Mouse (Mus musculus) embryonic facial prominence, embryonic 14.5 days (tissue): Measurements from ENCODE around the gene Pde6b. TPM values are rescaled to one million over a fixed set of nuclear protein-coding genes. Genes with fewer than 3 reads are reported as not detected.

Experiments
- ATAC-seq: fragments of 200-750 bp; cut with Nextera tagmentation; 2 replicates; pipeline ENCODE4 v1.8.0; 2017; ENCODE audit warnings: low read depth, moderate number of reproducible peaks, moderate TSS enrichment
- DNase-seq: peaks from one replicate; pipeline ENCODE4 v3.0.0-alpha.2; 2015; ENCODE audit warnings: low spot score
- H3K27ac ChIP-seq: fragments of 300-500 bp; sonication (generic); replicated peaks from 2 replicates; pipeline ENCODE4 v1.5.1; 2014; ENCODE audit warnings: low read depth, mild to moderate bottlenecking, low read length, moderate library complexity
- H3K27me3 ChIP-seq: fragments of 300-500 bp; sonication (generic); replicated peaks from 2 replicates; pipeline ENCODE4 v1.6.1; 2014; ENCODE audit warnings: low read length; ENCODE audit not compliant: control insufficient read depth, insufficient read depth
- H3K36me3 ChIP-seq: fragments of 300-500 bp; sonication (generic); 2 replicates; pipeline ENCODE4 v1.6.1; 2014; ENCODE audit warnings: low read length, mixed read lengths; ENCODE audit not compliant: control insufficient read depth, insufficient read depth
- H3K4me1 ChIP-seq: fragments of 300-500 bp; sonication (generic); 2 replicates; pipeline ENCODE4 v1.6.1; 2014; ENCODE audit warnings: antibody characterized with exemption, low read length; ENCODE audit not compliant: control insufficient read depth, insufficient read depth
- H3K4me2 ChIP-seq: fragments of 300-500 bp; sonication (generic); 2 replicates; pipeline ENCODE4 v1.6.1; 2014; ENCODE audit warnings: low read depth, mild to moderate bottlenecking, low read length, moderate library complexity, mixed read lengths
- H3K4me3 ChIP-seq: fragments of 300-500 bp; sonication (generic); 2 replicates; pipeline ENCODE4 v1.5.1; 2014; ENCODE audit warnings: low read depth, mild to moderate bottlenecking, low read length
- H3K9ac ChIP-seq: fragments of 300-500 bp; sonication (generic); 2 replicates; pipeline ENCODE4 v1.6.1; 2014; ENCODE audit warnings: low read depth, mild to moderate bottlenecking, low read length, moderate library complexity, mixed read lengths
- H3K9me3 ChIP-seq: fragments of 300-500 bp; sonication (generic); 2 replicates; pipeline ENCODE4 v1.6.1; 2016; ENCODE audit warnings: low read length; ENCODE audit not compliant: control insufficient read depth
- WGBS: fragments of 180-500 bp; shearing (Covaris S2); extraction: QIAGEN DNeasy Blood & Tissue Kit; methylation state at CpG from one replicate; pipeline ENCODE4 v1.1.7; 2014; 5-methylcytosine and 5-hydroxymethylcytosine counted together
- polyA plus RNA-seq: library from polyadenylated mRNA; unstranded; fragments of >200 nt; fragmentation: Nextera tagmentation; extraction: Ambion mirVana; gene quantifications from 2 replicates; pipeline ENCODE4 v1.2.1, GENCODE M21; 2014

Pde6b gene
- polyA plus RNA-seq, 1 experiment from 2014 or later = not detected

DNA sequence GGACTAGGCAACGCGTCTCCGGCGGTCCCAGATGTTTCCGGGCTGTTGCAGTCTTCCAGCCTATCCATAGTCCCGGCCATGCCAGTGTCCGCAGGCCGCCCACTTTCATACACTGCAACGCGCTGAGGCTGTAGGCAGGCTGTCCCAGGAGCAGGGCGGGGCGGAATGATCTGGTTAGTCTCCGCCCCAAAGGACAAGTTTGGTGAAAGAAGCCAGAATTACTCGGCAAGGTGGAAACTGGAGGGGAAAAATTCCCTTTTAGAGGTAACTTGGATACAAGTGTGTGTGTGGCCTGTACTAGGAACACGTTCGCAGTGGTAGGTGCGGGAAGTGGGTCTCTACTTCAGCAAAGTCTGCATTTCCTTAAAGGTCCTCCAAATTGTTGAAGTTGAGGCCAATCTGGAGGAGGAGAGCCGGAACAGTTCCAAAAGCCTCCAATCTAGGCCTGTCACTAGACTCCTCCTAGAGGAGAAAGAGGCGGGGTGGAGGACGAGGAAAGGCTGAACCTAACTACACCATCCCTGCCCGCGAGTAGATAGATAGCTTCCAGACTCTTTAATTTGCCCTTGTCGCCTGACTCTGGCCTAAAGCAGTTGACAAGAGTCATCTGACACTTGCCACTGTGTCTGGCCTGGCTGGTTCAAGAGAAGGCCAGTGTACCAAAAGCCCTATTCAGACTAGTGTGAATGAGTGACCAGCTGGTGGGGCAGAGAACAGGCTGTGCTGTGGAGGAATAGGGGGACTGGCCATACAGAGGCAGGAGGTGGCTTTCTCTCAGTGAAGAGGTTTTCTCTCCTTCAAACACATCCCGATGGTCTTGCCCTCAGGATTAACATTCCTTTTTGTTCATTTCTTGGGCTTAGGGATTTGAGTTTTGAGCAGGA lies 60.8 kb downstream of the Pde6b start, which contains the start of gene Mfsd7a:
Mfsd7a (minus strand) TSS at position 107 of the 884 bp plus-strand sequence.
- DNase-seq = peak; percentile 84
- no peak within 1 kb of the TSS; the same call in 1 of the 2 replicates for H3K27ac ChIP-seq
- H3K4me1 ChIP-seq = peaks cover 11% of the 10 kb centered on the region; the same call in 1 of the 2 replicates
- no peaks in the 10 kb centered on the region for H3K9me3 ChIP-seq
- H3K4me3 ChIP-seq = peak within 1 kb of the TSS; percentile 40
- H3K4me2 ChIP-seq = peak within 1 kb of the TSS; percentile 68
- WGBS = 11% methylated on average over 24 of the region's 24 CpGs
- H3K36me3 ChIP-seq = no peaks in the 10 kb centered on the region
- ATAC-seq = peak; percentile 89
- peaks cover 5% of the 10 kb centered on the region; the same call in 1 of the 2 replicates for H3K27me3 ChIP-seq
- peak within 1 kb of the TSS; percentile 60 for H3K9ac ChIP-seq

DNA sequence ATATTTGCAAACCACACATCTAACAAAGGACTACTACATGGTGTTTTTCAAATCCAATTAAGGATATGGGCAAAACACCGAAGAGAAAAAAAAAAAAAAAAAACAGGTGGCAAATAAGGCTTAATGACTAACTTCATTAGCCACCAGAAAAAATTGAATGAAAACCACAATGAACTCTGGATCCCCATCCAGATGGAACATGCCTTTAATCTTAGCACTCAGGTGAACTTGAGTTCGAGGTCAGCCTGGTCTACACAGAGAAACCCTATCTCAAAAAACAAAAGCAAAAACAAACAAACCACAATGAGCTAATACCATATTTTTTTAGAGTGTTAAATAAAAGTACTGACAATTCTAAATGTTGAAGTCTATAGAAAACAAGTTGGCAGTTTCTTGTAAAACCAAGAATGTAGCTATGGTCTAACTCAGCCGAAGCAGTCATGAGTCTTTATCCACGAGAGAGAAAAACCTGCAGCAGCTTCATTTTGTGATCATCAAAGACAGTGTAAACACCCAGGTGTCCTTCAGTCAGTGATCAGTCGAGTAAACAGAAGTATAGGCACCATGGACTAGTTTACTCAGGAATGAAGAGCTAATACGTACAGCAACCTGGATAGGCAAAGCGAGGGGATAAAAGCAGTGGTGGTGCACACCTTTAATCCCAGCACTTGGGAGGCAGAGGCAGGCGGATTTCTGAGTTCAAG lies 62.8 kb downstream of the Pde6b start:
- Histone ChIP-seq H3K9me3 (no peaks in the 10 kb centered on the region), H3K9ac (no peak overlapping the region), H3K4me2 (no peak overlapping the region), H3K36me3 (no peaks in the 10 kb centered on the region), H3K4me3 (no peak overlapping the region), H3K27ac (no peak overlapping the region), H3K4me1 (peaks cover 11% of the 10 kb centered on the region; the same call in 1 of the 2 replicates), H3K27me3 (peaks cover 5% of the 10 kb centered on the region; the same call in 1 of the 2 replicates)
- 76% methylated on average over 8 of the region's 8 CpGs for WGBS
- no peak for ATAC-seq
- no peak for DNase-seq

DNA sequence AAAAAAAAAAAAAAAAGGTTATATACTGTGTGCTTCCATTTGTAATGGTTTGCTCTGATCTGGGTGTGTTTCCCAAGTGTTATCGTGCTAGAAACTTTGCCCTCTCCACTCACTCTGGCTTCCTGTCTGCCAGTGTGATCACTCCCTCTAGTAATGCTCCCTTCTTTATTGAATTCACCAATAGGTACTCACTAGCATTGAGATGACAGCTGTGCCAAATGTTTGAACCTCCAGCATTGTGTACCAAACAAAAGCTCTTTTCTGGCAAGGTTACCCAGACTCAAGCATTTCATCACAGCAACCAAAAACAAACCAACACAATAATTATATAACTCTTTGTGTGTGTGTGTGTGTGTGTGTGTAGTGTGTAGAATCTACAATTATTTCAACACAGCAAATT lies 63.4 kb downstream of the Pde6b start:
- Histone ChIP-seq H3K4me2 (no peak overlapping the region), H3K36me3 (no peaks in the 10 kb centered on the region), H3K9me3 (no peaks in the 10 kb centered on the region), H3K27ac (no peak overlapping the region), H3K9ac (no peak overlapping the region), H3K4me3 (no peak overlapping the region), H3K4me1 (peaks cover 11% of the 10 kb centered on the region; the same call in 1 of the 2 replicates), H3K27me3 (peaks cover 5% of the 10 kb centered on the region; the same call in 1 of the 2 replicates)
- 79% methylated on average over 1 of the region's 1 CpGs for WGBS
- no peak for ATAC-seq
- DNase-seq = no peak

GRCm38 (mm10) chr5:108452422-108452821 lies 64.2 kb downstream of the Pde6b start:
- Histone ChIP-seq H3K27me3 (peaks cover 5% of the 10 kb centered on the region; the same call in 1 of the 2 replicates), H3K4me3 (no peak overlapping the region), H3K9me3 (no peaks in the 10 kb centered on the region), H3K9ac (no peak overlapping the region), H3K4me2 (no peak overlapping the region), H3K4me1 (peaks cover 11% of the 10 kb centered on the region; the same call in 1 of the 2 replicates), H3K27ac (no peak overlapping the region), H3K36me3 (no peaks in the 10 kb centered on the region)
- 92% methylated on average over 1 of the region's 1 CpGs for WGBS
- ATAC-seq (no peak), DNase-seq (no peak)

DNA sequence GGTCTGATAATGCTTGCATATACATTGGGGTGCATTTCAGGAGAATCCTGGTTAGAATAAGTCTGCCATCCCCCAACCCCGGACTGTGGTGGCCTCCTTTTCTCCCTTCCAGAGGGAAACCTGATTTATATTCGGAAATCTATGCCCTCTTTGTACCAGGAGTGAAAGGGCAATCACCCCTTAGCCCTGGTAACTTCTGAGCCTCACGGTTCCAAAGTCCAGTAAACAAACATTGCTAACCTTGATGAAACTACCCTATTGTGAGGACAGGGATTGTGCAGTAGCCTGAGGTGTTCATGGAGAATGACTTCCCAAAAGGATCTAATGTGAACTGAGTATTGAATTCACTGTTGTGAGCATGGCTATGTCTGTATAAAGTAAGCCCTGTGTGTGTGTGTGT lies 65.9 kb downstream of the Pde6b start:
- H3K4me2 ChIP-seq = no peak overlapping the region
- ATAC-seq (no peak), DNase-seq (no peak)
- no peak overlapping the region for H3K4me3 ChIP-seq
- H3K9ac ChIP-seq = no peak overlapping the region
- H3K27me3 ChIP-seq = 0 out of 2 replicates have a peak, but pooled peaks cover 3% of the 10 kb centered on the region
- 29% methylated on average over 3 of the region's 3 CpGs for WGBS
- no peak overlapping the region for H3K27ac ChIP-seq
- no peaks in the 10 kb centered on the region for H3K36me3 ChIP-seq
- H3K9me3 ChIP-seq = no peaks in the 10 kb centered on the region
- H3K4me1 ChIP-seq = peaks cover 3% of the 10 kb centered on the region; the same call in 1 of the 2 replicates

- Histone ChIP-seq H3K27me3 (0 out of 2 replicates have a peak, but pooled peaks cover 3% of the 10 kb centered on the region), H3K9ac (no peak overlapping the region), H3K27ac (no peak overlapping the region), H3K36me3 (no peaks in the 10 kb centered on the region), H3K4me3 (no peak overlapping the region), H3K4me2 (no peak overlapping the region), H3K9me3 (no peaks in the 10 kb centered on the region), H3K4me1 (peaks cover 17% of the 10 kb centered on the region)
- DNase-seq (no peak), ATAC-seq (no peak)
- WGBS = 58% methylated on average over 2 of the region's 2 CpGs
Observed at GRCm38 (mm10) chr5:108458706-108459105, 70.5 kb downstream of the Pde6b start.

DNA sequence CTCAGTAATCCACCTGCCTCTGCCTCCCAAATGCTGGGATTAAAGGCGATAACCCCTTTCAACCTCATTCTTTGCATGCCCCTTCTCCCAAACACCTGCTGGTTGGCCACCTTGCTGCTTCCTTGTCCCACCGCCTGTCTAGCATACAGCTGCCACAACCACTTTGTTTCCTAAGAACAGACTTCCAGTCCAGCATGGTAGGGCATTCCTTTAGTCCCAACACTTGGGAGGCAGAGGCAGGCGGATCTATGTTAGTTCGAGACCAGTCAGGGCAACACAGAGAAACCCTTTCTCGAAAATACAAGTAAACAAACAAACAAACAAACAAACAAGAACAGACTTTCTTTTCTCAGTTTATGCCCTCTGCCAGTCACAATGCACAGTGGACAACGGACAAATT lies 72.3 kb downstream of the Pde6b start:
- ATAC-seq (no peak), DNase-seq (no peak)
- H3K27me3 ChIP-seq = 0 out of 2 replicates have a peak, but pooled peaks cover 3% of the 10 kb centered on the region
- peak overlapping the region; percentile 100 for H3K4me2 ChIP-seq
- H3K4me3 ChIP-seq = peak overlapping the region; percentile 70
- H3K9ac ChIP-seq = peak overlapping the region; percentile 99
- peaks cover 21% of the 10 kb centered on the region for H3K4me1 ChIP-seq
- H3K9me3 ChIP-seq = no peaks in the 10 kb centered on the region
- no peak overlapping the region for H3K27ac ChIP-seq
- 38% methylated on average over 6 of the region's 6 CpGs for WGBS
- H3K36me3 ChIP-seq = 0 out of 2 replicates have a peak, but pooled peaks cover 6% of the 10 kb centered on the region
